Mouse (Mus musculus): ENCODE results near the gene Pkp4.
A peak's percentile ranks its signal among the peaks of the same experiment; 100 is the strongest.

The Pkp4 gene

GRCm38 (mm10) chr2:59160605-59160963 lies at the start of gene Pkp4, which contains the start of gene Ccdc148:
TSS of gene Pkp4 (plus strand) at chr2:59160850.
TSS of gene Ccdc148 (minus strand) at chr2:59160683.
- DNase-seq: peak; percentile 88

DNA sequence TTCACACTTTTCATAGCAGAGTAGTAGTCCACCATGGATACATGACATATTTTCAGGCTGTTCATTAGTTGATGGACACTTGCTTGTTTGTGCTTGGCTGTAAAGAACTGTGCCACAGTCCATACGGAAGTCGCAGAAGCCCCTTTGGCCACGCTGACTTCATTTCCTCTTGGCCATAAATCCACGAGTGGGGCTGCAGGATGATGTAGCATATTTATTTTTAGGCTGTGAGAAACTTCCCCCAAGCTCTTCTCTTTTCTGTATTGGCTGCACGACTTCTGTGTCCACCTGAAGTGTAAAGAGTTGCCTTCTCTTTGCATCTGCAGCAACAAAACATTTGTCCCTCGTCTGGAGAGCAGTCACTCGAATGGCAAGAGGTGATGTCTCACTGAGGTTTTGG lies 31.6 kb upstream of the Pkp4 start:
- no peak for DNase-seq

DNA sequence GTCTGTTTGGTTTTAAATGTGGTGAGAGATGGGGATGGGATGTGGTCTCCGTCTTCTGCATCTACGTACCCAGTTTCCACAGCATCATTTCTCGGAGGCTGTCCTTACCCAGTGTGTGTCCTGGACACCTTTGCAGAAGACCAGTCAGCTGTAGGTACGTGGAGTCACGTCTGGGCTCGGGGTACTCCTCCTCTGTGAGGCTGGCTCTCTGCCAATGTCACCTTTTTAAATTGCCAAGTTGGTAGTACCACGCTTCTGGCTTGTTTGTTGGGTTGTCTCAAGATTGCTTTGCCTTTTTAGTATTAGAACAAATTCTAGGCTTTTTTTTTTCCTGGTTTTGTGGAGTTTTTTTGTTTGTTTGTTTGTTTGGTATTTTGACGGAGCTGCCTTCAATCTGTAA lies 30.8 kb upstream of the Pkp4 start:
- DNase-seq: no peak

- DNase-seq: no peak
Observed at GRCm38 (mm10) chr2:59131044-59131443, 29.6 kb upstream of the Pkp4 start.

- DNase-seq: no peak
Observed at GRCm38 (mm10) chr2:59155428-59155827, 5.2 kb upstream of the Pkp4 start.

GRCm38 (mm10) chr2:59158117-59158516 lies 2.5 kb upstream of the Pkp4 start:
- no peak for DNase-seq

- DNase-seq: no peak
Observed at GRCm38 (mm10) chr2:59159961-59160604, 567 bp upstream of the Pkp4 start.

GRCm38 (mm10) chr2:59161021-59161440 lies 381 bp downstream of the Pkp4 start:
- DNase-seq: no peak

DNA sequence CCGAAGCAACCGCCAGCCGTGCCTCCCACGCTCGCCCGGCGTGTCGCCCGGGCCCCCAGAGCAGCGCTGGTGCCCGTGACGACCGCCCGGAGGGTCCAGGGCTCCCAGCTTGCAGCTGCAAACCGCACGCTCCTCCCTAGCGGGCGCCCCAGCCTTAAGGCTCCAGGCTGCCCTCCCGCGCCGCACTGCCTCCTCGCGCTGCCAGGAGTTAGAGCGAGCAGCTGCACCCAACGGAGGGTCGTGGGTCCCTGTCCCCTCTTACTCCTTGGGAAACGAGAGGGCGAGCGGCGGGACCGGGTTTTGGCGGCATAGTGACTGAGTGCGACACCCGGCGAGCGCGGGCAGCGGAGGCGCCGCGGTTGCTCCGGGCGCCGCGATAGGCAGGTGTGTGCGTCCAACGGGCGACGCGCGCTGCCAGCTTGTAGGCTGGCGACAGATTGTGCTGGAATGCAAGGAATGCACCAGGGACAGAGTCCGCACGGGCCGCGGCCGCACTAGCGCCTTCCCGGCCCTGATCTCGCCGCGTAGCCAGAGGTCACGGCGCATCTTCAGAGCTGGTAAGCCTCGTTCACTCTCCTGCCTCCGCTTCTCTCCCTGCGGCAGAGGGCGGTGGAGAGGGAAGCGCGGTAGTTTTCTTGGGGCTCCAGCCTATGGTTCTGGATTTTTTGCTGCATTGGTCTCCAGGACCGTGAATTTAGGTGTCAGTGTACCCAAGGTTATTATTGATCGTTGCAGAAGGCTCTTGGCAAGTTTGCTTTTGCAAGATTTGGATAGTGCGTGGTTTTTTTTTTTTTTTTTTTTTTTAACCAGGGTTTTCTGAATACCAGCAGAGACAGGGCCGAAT lies 1.0 kb downstream of the Pkp4 start:
- peak; percentile 73 for DNase-seq

GRCm38 (mm10) chr2:59162285-59162600 lies 1.6 kb downstream of the Pkp4 start:
- no peak for DNase-seq

DNA sequence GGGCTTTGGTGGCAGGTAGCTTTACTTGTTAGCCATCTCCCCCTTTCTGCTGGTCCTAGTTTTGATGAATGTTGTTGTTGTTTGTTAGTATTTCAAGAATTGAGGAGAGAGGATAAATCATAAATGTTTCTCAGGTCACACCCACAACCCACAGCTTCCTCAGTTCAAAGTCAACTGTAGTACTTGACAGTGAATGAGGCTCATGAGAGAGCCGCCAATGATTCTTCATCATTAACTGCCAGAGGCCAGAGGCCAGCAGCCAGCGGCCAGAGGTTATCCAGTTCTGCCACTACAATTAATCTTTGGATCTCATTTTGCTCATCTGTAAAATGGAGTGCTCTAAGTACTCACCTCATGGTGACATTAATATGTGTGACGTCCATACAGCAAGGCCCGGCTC lies 6.3 kb downstream of the Pkp4 start:
- DNase-seq: no peak

- no peak for DNase-seq
Observed at GRCm38 (mm10) chr2:59167830-59168229, 7.2 kb downstream of the Pkp4 start.

GRCm38 (mm10) chr2:59169572-59170207 lies 9.0 kb downstream of the Pkp4 start:
- no peak for DNase-seq

DNA sequence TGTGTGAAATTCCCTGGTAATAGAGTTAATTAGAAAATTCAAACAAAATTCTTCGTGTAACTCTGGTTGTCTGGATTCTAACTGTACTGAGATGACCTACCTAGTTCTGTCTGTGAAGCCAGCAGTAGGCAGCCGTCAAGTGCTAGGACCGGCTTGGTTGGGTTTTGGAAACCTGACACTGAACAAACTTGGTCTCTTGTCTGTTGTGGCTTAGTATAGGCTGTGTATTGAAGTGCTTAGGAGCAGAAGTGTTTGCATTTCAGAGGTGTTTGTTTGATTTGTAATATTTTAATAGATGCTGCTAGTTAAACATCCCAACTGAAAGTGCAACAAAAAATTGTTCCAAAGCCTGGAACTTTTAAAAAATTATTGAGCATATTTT lies 9.5 kb downstream of the Pkp4 start:
- DNase-seq: no peak

GRCm38 (mm10) chr2:59170593-59170992 lies 9.9 kb downstream of the Pkp4 start:
- DNase-seq: no peak

DNA sequence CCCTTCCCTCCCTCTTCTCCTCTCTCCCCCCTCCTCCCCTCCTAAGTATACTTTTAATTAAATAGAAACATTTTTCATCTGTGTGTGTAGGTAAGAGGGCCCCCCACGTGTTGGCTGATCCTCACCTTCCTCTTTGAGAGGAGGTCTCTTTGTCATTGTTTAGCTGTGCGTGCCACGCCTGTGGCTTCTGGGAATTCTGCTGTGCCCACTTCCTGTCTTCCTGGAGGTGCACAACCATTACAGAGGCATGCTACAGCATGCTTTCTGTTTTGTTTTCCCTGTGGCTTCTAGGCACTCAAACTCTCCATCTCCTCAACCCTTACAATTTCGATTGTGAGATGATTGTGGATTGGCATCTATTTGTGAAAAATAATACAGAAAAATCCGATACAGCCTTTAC lies 10.9 kb downstream of the Pkp4 start:
- DNase-seq: no peak

GRCm38 (mm10) chr2:59175926-59176325 lies 15.3 kb downstream of the Pkp4 start:
- no peak for DNase-seq

GRCm38 (mm10) chr2:59178191-59178590 lies 17.5 kb downstream of the Pkp4 start:
- DNase-seq: peak; percentile 51

- DNase-seq: no peak
Observed at GRCm38 (mm10) chr2:59178960-59179359, 18.3 kb downstream of the Pkp4 start.

DNA sequence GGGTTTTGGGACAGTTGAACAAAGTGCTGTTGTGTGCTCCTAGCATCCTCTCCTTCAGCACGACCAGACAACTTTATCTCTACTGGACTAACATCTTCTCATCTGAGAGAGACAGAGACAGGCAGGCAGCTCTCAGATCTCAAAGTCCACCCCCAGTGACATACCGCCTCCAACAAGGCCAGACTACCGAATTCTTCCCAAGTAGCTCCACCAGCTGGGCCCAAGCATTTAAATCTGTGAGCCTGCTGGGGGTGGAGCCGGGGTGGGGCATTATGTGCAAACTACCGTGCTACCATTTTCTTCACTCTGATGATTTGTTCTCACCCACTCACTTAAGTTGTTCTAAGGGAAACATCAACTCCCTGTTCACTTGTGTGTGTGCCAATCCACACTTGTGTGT lies 18.8 kb downstream of the Pkp4 start:
- no peak for DNase-seq

DNA sequence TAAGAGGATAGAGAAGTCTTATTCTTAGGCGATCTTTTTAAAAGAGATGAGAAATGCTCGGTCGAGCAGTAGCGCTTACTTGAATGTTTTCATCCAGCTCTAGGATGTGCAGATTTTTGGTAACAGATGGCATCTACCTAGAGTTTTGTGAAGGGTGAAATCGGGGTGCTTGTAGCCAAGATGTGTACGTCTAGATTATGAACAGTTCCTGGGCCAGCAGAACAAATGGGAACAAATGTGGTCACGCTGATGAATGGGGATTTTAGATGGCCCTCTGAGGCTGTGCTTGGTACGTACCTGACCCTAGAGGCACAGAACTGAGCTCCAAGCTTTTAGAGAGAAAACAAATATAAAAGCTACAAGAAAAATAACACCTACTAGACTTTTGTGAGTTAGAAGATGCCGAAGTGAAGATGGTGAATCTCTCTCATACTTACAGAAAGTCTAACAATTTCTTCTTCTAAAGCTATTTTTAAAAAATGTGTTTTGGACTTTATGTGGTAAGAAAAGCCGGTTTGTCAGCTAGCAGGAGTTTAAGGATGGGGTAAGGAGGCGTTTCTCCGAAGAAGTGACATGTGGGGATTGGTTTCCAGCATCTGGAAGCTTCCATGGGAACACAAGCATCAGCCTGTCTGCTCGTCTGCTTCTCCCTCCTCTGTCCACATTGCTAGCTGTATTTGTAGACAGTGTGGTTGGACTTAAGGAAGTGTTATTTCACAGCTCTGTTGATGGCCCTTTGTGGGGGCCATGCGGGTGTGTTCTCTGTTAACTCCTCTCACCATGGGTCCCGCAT lies 20.9 kb downstream of the Pkp4 start:
- DNase-seq: no peak

DNA sequence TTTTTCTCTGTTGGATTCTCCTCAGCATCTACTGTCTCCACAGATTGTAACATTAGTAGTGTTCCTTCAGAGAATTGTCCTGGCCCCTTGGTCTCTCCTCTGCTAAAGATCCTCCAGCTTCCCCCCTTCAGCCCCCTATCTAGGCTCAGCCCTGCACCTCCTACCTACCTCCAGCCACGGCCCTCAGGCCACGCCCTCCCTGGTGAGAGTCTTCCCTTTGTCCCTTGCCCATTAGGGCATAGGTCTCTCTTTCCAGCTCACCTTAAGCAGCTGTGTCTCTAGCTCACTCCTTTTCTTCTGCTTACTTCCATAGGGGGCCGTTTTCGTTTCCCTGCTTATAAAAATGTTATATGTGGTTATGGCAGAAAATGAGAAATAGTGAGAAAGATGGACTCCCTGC lies 22.9 kb downstream of the Pkp4 start:
- DNase-seq: no peak

Measured in right cerebral cortex, postnatal 4 days (tissue).